Mouse (Mus musculus) layer of hippocampus, postnatal 25 days (tissue): ENCODE data around the gene Hist1h2ah. TPM values are rescaled to one million over a fixed set of nuclear protein-coding genes. Genes with fewer than 3 reads are reported as not detected.

Source experiments
- microRNA-seq, 2 experiments: library from miRNA; unstranded; fragments of <30 nt; microRNA quantifications; one replicate each; pipeline ENCODE4 v1.2.0; 2021
- total RNA-seq, 2 experiments: library from RNA; stranded (reverse); gene quantifications; 2 replicates each; pipeline ENCODE4 v1.2.3; 2021

Hist1h2ah gene
- total RNA-seq, 2 experiments from 2014 or later, result 22.3 to 38.6 TPM

Small RNA genes within 50 kb of the gene (microRNA-seq; reads per million reads assigned to microRNA genes)
- 0 reads per million in 2 experiments for gene Gm26300
- gene Gm44390, result 0 reads per million in 2 experiments
- 0 reads per million in 2 experiments for gene Gm44486

Other genes with a start within 250 kb of the Hist1h2ah start
- 1 to 10 TPM; 1.9 to 3.0 TPM for gene Hist1h2an, start 248.3 kb downstream of the Hist1h2ah start, total RNA-seq
- gene Hist1h2bp, start 248.1 kb downstream of the Hist1h2ah start, total RNA-seq, result 10 to 100 TPM in 1 of 2 experiments, 1 to 10 TPM in 1; 5.0 to 13.2 TPM
- gene Hist1h2bq, start 225.4 kb downstream of the Hist1h2ah start, total RNA-seq, result 10 to 100 TPM; 42.6 to 56.9 TPM
- 10 to 100 TPM; 31.1 to 33.0 TPM for gene Hist1h2ao, start 225.1 kb downstream of the Hist1h2ah start, total RNA-seq
- gene Hist1h4m, start 223.8 kb downstream of the Hist1h2ah start, total RNA-seq, result 100 to 1,000 TPM; 199 to 299 TPM
- gene Hist1h4n, start 203.4 kb downstream of the Hist1h2ah start, total RNA-seq, result 10 to 100 TPM; 21.0 to 38.5 TPM
- gene Hist1h2ap, start 202.1 kb downstream of the Hist1h2ah start, total RNA-seq, result 10 to 100 TPM; 16.2 to 31.8 TPM
- 10 to 100 TPM; 42.1 to 57.8 TPM for gene Hist1h2br, start 201.8 kb downstream of the Hist1h2ah start, total RNA-seq
- gene Zfp184, start 90.5 kb downstream of the Hist1h2ah start, total RNA-seq, result 1 to 10 TPM; 2.9 to 4.2 TPM
- gene Pom121l2, start 54.4 kb downstream of the Hist1h2ah start, total RNA-seq, result not detected
- gene Prss16, start 25.8 kb downstream of the Hist1h2ah start, total RNA-seq, result under 1 TPM; 0.42 to 0.57 TPM
- gene Hist1h2bk, start 302 bp upstream of the Hist1h2ah start, total RNA-seq, result 10 to 100 TPM; 15.7 to 30.9 TPM
- gene Hist1h4i, start 5.8 kb upstream of the Hist1h2ah start, total RNA-seq, result 10 to 100 TPM; 64.2 to 71.4 TPM
- gene Hist1h2ag, start 7.4 kb upstream of the Hist1h2ah start, total RNA-seq, result 10 to 100 TPM in 1 of 2 experiments, 1 to 10 TPM in 1; 7.1 to 18.2 TPM
- gene Hist1h2bj, start 7.6 kb upstream of the Hist1h2ah start, total RNA-seq, result 10 to 100 TPM; 15.1 to 18.5 TPM
- gene Vmn1r188, start 48.9 kb upstream of the Hist1h2ah start, total RNA-seq, result not detected
- not detected for gene Vmn1r189, start 70.3 kb upstream of the Hist1h2ah start, total RNA-seq
- gene Vmn1r191, start 148.4 kb upstream of the Hist1h2ah start, total RNA-seq, result not detected
- not detected for gene Vmn1r192, start 155.6 kb upstream of the Hist1h2ah start, total RNA-seq
- gene Vmn1r193, start 187.6 kb upstream of the Hist1h2ah start, total RNA-seq, result not detected
- gene Vmn1r194, start 208.6 kb upstream of the Hist1h2ah start, total RNA-seq, result not detected
- gene Vmn1r195, start 235.0 kb upstream of the Hist1h2ah start, total RNA-seq, result not detected